Mouse (Mus musculus) spleen, postnatal 0 days (tissue): ENCODE data around the gene Ugt1a7c. TPM values are rescaled to one million over a fixed set of nuclear protein-coding genes. Genes with fewer than 3 reads are reported as not detected.

Experiments
- polyA plus RNA-seq: library from polyadenylated mRNA; unstranded; fragments of >200 nt; fragmentation: Nextera tagmentation; extraction: Ambion mirVana; gene quantifications from 2 replicates; pipeline ENCODE4 v1.2.1, GENCODE M21; 2015

Ugt1a7c gene
- polyA plus RNA-seq: 7.3 and 9.5 TPM in 2 replicates

DNA sequence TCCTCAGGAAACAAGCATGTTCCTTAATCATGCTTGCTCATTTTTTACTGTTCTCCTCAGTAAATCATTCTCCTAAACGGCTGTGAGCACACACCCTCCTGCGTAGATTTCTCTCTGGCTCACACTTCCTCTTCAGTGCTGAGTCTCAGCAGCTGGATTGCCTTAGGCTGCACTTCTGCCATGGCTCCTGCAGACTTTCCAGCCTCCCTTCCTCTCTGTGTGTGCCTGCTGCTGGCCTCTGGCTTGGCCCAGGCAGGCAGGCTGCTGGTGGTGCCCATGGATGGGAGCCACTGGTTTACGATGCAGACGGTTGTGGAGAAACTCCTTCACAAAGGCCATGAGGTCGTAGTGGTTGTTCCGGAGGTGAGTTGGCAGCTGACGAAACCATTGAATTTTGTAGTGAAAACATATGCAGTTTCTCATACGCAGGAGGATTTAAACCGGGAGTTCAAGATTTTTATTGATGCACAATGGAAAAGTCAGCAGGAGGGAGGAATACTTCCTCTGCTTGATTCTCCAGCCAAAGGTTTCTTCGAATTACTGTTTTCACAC lies at the start of gene Ugt1a7c:
Ugt1a7c (plus strand) TSS at position 122 of the 552 bp plus-strand sequence.

DNA sequence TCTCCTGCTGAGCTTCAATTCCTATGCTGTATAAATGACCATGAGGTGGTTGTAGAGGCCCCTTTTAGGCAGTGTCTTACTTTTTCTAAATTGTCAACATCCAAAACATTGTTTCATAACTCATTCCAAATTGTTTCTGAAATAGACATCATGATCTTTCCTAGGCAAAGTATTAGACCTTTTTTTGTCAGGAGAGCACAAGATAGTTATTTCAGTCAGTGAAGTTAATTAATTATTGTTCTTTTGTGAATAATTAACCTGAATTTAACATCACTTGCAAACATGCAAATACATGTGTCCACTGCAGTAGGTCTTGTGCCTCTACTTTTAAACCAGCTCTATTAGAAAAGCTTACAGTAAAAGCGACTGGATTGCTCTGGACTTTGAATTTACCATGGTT lies 39.8 kb upstream of the Ugt1a7c start, which contains the start of gene Ugt1a10:
Ugt1a10 (plus strand) TSS at position 301 of the 400 bp plus-strand sequence.

DNA sequence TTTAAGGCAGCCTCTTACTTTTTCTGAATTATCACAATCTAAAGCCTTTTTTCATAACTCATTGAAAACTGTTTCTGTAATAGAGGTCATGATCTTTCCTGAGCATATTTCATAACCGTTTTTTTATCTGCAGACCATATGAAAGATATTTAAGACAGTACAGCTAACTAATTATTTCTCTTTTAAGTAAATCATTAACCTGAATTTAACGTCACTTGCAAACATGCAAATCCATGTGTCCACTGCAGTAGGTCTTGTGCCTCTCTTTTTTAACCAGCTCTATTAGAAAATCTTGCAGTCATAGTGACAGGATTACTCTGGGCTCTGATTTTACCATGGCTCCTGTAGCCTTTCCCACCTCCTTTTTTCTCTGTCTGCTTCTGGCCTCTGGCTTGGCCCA lies 24.4 kb upstream of the Ugt1a7c start, which contains the start of gene Ugt1a9:
Ugt1a9 (plus strand) TSS at position 306 of the 400 bp plus-strand sequence.

DNA sequence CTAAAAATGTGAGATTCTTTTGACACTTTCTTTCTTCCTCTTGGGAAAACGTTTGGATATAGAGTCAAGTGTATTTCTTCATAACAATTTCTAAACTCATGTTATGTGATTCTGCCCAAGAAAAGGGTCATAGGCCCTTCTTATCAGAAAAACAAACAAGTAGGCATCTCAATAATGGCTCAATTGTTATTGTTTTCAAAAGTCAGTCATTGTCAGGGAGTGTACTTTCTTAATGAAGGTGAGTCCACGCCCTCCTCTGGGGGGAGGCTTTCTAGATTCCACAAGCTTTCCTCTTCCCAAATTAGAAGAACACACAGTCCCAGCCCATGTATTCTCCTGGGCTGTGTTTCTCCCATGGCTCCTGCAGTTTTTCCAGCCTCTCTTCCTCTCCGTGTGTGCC lies 7.3 kb upstream of the Ugt1a7c start, which contains the start of gene Ugt1a8:
Ugt1a8 (plus strand) TSS at position 301 of the 400 bp plus-strand sequence.

DNA sequence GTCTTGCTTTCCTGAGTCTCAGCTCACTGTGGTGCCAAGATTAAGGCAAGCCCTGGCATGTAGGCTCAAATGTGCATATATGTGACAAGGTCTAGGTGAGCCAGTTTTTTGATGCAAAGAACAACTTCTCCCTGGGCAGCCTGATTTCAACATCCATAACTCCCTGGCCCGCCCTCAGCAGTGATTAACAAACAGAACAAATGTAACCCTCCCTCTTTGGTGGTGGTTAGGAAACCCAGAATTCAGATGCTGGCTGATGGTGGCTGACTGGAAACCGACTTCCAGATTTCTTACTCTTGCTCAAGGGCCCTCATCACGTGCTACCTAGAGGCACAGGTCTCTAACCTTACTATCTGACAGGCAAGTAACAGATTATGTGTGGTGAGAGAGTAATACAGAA lies 8.2 kb downstream of the Ugt1a7c start, which contains the start of gene Ugt1a6b:
Ugt1a6b (plus strand) TSS at position 234 of the 400 bp plus-strand sequence.

DNA sequence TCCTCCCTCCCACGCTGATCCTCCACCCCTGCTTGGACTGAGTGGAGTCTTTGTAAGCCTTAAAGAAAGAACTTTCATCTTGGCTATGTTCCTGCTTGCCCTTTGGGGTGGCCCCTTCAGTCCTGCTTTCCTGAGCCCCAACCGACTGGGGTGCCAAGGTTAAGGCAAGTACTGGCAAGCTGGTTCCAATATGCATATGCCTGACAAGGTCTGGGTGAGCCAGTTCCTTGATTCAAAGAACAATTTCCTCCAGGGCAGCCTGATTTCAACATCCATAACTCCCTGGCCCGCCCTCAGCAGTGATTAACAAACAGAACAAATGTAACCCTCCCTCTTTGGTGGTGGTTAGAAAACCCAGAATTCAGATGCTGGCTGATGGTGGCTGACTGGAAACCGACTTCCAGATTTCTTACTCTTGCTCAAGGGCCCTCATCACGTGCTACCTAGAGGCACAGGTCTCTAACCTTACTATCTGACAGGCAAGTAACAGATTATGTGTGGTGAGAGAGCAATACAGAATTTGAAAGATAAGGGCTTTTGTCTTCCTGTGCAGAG lies 39.7 kb downstream of the Ugt1a7c start, which contains the start of gene Ugt1a6a:
Ugt1a6a (plus strand) TSS at position 353 of the 555 bp plus-strand sequence.

DNA sequence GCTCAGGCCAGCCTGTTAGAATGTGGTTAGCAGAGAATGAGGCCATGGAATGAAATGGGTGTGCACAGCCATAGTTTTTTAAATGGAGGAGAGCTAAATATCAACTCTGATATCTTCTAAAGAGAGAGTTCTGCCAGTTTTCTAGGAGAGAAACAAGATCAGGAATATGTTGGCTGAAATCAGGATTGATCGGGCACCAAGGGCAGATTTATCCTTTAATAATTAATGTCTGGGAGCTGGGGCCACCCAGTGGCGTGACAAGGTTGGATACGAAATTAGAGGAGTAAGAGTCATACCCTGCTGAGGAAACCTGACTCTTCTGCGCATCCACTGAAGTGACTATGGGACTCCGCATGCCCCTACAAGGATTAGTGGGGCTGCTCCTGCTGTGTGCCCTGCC lies 70.8 kb downstream of the Ugt1a7c start, which contains the start of gene Ugt1a5:
Ugt1a5 (plus strand) TSS at position 302 of the 400 bp plus-strand sequence.

DNA sequence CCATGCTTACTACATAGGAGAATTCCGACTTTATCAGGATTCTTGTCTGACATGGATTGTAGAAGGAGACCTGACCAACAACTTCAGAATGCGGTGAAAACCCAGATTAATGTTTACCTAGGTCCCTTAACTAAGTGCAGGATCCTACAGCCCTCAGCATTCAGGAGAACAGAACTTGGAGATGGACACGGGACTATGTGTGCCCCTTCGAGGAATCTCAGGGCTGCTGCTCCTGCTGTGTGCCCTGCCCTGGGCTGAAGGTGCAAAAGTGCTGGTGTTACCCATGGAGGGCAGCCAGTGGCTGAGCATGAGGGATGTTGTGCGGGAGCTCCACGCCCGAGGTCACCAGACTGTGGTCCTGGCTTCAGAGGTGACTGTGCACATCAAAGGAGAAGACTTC lies 105.6 kb downstream of the Ugt1a7c start, which contains the start of gene Ugt1a2:
Ugt1a2 (plus strand) TSS at position 146 of the 400 bp plus-strand sequence.

DNA sequence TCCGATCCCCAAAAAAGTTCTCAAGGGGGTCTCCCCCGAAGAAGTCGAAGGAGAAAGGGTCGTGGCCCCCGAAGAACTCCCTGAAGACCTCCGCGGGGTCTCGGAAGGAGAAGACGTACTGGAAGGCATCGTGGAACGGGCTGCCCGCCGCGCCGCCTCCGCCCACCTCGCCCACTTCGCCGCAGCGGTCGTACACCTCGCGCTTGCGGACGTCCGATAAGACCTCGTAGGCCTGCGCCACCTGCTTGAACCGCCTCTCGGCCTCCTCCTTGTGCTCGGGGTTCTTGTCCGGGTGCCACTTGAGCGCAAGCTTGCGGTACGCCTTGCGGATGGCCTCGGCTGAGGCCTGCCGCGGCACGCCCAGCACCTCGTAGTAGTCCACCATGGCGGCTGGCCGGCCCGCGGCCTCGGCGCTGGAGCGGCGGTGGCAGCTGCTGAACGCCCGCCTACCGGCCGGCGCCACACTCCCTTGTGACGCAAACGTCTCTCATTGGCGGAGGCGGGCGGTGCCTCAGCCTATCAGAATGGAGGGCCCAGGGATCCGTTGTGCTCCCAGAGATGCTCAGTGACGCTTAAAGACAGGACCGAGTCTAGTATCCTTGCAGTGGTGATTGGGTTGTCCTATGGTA lies 110.5 kb downstream of the Ugt1a7c start, which contains the start of gene Dnajb3:
Dnajb3 (minus strand) TSS at position 489 of the 629 bp plus-strand sequence.

DNA sequence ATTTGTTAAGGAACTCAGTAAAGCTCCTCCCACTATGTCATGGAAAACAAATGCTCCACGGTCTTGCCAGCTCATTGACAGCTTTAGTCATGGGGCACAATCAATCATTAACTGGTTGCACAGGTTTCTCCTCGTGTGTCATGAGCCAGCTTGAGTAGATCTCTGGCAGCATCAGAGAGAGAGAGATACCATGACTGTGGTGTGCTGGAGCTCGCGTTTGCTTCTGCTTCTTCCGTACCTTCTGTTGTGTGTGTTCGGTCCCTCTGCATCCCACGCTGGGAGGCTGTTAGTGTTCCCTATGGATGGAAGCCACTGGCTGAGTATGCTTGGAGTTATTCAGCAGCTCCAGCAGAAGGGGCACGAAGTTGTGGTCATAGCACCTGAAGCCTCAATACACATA lies 117.0 kb downstream of the Ugt1a7c start, which contains the start of gene Ugt1a1:
Ugt1a1 (plus strand) TSS at position 148 of the 400 bp plus-strand sequence.

DNA sequence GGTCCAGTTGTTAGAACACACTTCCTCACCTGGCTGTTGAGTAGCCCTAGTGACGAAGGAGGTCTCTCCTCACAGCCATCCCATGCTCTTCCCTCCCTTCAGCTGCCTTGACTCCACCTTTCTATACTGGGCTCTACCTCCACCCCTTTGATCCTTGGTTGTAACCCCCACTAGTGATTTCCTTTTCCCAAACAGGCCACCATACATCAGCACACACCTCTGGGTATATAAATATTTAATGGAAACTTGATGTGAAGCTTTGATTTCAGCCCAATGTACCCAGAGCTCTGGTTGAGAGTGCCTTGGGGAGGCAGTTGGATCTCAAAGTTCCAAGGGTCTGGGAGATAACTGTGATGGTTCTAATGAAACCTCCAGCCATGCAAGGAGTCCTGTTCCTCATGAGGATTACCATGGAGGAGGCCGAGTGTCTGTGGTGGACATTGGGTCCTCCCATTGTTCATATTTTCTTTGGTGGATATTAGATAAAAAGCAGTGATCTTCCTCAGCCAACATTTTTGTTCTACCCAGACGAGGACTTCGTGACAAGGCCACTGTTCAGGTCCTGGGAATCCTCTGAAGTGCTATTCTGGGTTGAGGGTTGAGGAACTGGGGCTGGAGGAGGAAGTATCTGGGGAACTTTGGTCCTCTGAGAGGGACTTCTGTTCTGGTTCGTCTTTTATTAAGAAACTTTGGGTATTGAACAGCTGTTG lies 132.0 kb downstream of the Ugt1a7c start, which contains the start of gene Mroh2a:
Mroh2a (plus strand) TSS at position 317 of the 710 bp plus-strand sequence.

Other genes with a start within 250 kb of the Ugt1a7c start
- gene Dgkd, start 241.8 kb upstream of the Ugt1a7c start, polyA plus RNA-seq: 13.5 and 17.5 TPM in 2 replicates
- gene Usp40, start 86.5 kb upstream of the Ugt1a7c start, polyA plus RNA-seq: 7.0 and 10.0 TPM in 2 replicates
- gene Ugt1a10, start 39.7 kb upstream of the Ugt1a7c start, polyA plus RNA-seq: not detected in 2 replicates
- gene Ugt1a9, start 24.3 kb upstream of the Ugt1a7c start, polyA plus RNA-seq: not detected in 2 replicates
- gene Ugt1a8, start 7.2 kb upstream of the Ugt1a7c start, polyA plus RNA-seq: not detected in 2 replicates
- 0.33 and 0.45 TPM in 2 replicates for gene Ugt1a6b, start 8.2 kb downstream of the Ugt1a7c start, polyA plus RNA-seq
- gene Ugt1a6a, start 39.7 kb downstream of the Ugt1a7c start, polyA plus RNA-seq: 3.0 and 5.0 TPM in 2 replicates
- 0.11 TPM in 1 of 2 replicates, not detected in the other for gene Ugt1a5, start 71.0 kb downstream of the Ugt1a7c start, polyA plus RNA-seq
- 0.05 and 0.40 TPM in 2 replicates for gene Ugt1a2, start 105.5 kb downstream of the Ugt1a7c start, polyA plus RNA-seq
- gene Dnajb3, start 110.7 kb downstream of the Ugt1a7c start, polyA plus RNA-seq: 13.2 and 15.6 TPM in 2 replicates
- gene Ugt1a1, start 116.9 kb downstream of the Ugt1a7c start, polyA plus RNA-seq: 0.25 and 0.57 TPM in 2 replicates
- 0.69 and 0.73 TPM in 2 replicates for gene Mroh2a, start 131.9 kb downstream of the Ugt1a7c start, polyA plus RNA-seq
- 76.6 and 78.0 TPM in 2 replicates for gene Hjurp, start 182.6 kb downstream of the Ugt1a7c start, polyA plus RNA-seq
- gene Trpm8, start 182.6 kb downstream of the Ugt1a7c start, polyA plus RNA-seq: not detected in 2 replicates